Mouse (Mus musculus) cerebellum, postnatal 25 days (tissue): ENCODE measurements at regions not wholly inside any gene's neighbourhood (a gene's known extent, or its start where the extent isn't known, plus 50 kb on each side); places are given as distances from the start of the nearest gene placed in this dataset.

Experiments
- DNase-seq, 2 experiments: peaks; one replicate each; pipeline ENCODE4 v3.0.0; 2021; ENCODE audit warnings: mixed read lengths in 2 of 2

GRCm38 (mm10) chr3:101161941-101162531, 52.0 kb upstream of the Ptgfrn start:
- peak; percentile 86 to 89 for DNase-seq

- DNase-seq = peak in 1 of 2 experiments; percentile 13
Measured at GRCm38 (mm10) chr3:101161421-101161940, 51.4 kb upstream of the Ptgfrn start.
